Mouse (Mus musculus): ENCODE data around the gene Atp5e.

The Atp5e gene

DNA sequence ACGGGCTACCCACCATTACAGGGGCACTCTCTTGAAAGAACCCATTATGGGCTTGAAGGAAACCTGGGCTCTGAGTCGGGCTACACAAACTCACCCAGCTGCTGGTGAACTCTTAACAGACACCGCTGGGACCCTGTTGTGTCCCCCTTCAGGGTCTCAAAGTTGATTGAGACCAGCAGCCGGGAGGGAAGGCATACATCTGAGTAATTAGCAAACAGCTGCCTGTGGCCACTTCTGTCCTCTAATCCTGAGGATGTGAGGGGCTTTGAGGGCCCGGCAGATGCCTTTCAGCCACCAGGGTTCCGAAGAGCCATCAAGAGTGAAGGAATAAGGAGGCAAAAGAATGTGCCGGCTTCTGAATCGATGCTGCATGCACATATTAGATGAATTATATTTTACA is 17.0 kb downstream of the Atp5e start:
- no peak for DNase-seq (ENCODE audit: low read depth)

DNA sequence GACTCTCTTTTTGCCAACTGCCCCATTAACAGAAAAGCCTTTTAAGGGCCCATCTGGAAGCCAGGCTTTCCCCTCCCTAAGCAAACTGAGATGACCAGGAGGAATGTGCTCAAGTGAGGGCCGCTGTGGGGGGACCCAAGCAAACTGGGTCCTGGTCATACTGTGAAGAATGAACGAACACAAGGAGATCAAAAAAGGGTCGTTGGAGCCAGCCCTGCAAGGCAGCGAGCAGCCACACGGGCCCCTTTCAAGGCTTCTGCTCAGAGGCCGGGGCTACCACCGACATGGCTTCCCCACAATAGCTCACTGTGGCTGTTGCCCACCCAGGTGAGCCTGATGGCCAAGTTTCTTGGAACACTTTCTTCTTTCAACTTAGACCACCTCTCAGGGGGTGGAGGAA is 17.4 kb downstream of the Atp5e start:
- no peak for DNase-seq (ENCODE audit: low read depth)

DNA sequence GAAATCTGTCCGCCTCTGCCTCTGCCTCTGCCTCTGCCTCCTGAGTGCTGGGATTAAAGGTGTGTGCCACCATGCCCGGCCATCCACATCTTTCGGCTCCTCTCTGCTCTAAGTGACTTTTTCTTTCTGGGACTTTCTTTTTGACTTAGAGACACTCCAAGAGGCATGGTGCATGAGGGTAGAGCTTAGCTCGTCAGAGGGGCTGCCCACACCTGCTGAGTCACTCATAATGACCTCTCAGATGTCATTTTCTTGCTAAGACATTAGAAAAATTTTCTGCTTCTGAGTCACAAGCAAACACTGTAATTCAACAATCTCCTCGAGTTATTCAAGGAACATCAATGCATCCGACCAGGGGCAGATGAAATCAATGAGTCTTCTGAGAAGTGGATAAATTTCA is 18.9 kb downstream of the Atp5e start:
- DNase-seq (ENCODE audit: low read depth) = no peak

GRCm38 (mm10) chr2:174444359-174444758 is 19.5 kb downstream of the Atp5e start:
- DNase-seq (ENCODE audit: low read depth) = no peak

DNA sequence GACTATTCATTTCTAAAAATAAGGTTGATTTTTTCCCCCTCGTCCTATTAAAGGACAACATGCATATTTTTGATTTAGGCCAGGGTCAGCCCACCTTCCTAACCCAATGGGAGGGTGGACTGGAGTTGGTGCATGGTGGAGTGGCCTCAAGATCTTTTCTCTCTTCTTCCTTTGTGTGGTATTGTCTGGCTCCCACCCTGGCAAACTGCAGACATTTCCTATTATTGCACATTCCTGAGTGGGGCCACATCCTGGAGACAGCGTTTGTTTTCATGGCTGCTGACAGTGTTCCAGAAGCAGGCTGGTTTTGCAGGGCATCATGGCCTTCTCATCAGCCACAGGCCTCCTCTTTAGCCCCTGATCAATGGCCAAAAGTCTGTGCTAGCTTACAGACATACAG is 20.9 kb downstream of the Atp5e start:
- no peak for DNase-seq (ENCODE audit: low read depth)

DNA sequence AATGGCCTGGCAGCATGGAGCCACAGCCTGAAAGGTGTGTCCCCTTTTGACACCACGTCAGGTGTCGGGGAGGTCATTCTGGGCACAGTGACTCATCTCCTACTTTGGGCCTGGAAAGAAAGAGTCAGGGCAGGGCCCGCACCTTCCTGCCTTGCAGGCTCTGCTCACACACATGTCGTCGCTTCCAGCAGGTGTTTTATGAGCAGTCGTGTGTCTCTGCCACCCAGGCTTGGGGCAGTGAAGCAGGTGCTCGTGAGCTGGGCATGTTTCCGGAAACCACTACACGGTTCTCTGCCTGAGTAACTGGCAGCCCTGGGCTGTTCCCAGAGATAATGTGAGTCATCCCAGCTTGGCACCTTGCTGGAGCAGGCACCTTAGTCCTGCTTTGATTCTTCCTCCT is 21.4 kb downstream of the Atp5e start:
- DNase-seq (ENCODE audit: low read depth) = no peak

- no peak for DNase-seq (ENCODE audit: low read depth)
Measured at GRCm38 (mm10) chr2:174441898-174442297, 22.0 kb downstream of the Atp5e start.

DNA sequence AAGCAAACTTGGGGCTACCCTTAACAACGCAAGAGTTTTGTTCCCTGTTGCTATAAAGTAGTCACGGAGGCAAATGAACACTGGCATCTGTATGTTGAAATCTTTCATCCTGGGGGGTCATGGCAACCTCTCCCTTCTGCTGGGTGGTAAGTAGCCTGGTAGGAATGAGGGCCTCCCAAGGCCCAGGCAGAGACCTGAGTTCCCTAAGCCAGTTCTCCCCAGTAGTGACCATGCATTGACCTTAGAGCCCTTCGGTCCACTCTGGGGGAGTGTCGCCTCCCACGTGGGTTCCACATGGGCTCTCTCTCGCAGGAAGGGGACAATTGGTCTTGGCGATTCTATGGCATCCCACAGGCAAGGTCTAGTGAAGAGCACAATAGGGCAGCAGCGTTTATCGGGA is 23.9 kb downstream of the Atp5e start:
- DNase-seq (ENCODE audit: low read depth) = no peak

DNA sequence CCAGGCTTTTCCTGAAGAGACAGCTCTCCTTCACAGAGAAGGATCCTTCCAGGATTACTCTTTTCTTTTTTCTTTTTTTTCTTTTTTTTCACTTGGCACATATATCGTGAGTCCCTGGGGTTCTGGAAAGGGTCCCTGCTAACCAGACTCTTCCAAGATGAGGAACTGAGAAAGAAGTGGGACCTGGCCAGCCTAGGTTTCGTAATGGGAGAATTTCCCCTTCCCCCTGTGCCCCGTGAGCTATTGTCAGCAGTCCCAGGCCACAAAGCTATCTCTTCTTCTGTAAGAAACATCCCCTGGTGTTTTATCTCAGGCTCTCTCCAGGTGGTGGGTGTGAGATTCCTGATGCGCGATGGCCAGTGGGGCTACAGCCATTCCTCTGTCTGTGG is 24.5 kb downstream of the Atp5e start:
- no peak for DNase-seq (ENCODE audit: low read depth)

GRCm38 (mm10) chr2:174438737-174439449 is 25.0 kb downstream of the Atp5e start, which contains the start of gene Ctsz:
Ctsz (minus strand) TSS chr2:174439039.
- no peak for DNase-seq (ENCODE audit: low read depth)

GRCm38 (mm10) chr2:174438181-174438580 is 25.7 kb downstream of the Atp5e start:
- no peak for DNase-seq (ENCODE audit: low read depth)

DNA sequence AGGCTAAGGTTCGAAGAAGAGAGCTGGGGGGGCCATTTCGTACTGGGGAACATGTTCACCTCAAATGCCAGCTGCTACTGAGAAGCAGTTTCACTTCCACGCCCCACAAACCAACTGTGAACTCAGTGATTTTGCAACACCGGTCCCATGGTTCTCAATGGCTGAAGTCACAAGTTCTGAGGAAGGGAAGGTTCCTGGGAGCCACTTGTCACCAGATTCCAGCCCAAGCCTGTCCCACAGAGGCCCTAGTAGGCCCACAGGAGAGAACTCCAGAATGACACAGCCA is 26.3 kb downstream of the Atp5e start:
- DNase-seq (ENCODE audit: low read depth) = no peak

DNA sequence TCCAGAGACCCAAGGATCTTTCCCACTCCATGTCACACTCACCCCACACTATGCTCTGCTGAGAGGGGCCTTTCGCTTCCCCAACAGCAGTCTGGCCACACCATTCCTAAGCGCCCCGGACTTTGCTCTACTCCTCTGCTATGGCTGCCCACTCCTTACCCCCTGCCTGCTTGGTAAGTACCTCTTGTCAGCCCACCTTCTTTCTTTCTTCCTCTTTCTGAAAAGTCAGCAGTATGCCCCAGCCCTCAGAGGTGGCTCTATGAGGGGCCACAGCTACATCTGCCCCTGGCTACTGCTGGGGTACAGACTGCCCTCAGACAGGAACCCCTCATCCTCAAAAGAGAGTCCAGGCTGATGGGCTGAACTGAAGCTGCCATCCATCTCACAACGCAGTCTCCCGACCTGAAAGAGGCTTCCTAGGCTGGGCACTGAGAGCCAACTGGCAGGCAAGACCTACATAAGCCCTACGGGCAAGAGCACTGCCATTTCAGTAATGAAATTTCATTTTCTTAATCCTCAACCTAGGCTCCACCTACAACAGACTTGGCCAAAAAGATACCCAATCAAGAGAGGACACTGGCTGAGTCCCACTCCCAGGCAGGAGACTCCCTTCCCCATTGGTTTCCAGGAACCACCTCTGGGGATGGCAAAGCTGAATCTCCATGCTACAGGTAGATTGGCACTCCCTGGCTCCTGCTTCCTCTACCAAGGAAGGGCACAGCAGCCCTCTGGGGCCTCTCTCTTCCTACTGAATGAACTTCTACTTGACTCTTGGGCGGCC is 26.8 kb downstream of the Atp5e start:
- no peak for DNase-seq (ENCODE audit: low read depth)

- no peak for DNase-seq (ENCODE audit: low read depth)
Measured at GRCm38 (mm10) chr2:174436076-174436701, 27.7 kb downstream of the Atp5e start.

GRCm38 (mm10) chr2:174434943-174435342 is 29.0 kb downstream of the Atp5e start:
- DNase-seq (ENCODE audit: low read depth) = no peak

DNA sequence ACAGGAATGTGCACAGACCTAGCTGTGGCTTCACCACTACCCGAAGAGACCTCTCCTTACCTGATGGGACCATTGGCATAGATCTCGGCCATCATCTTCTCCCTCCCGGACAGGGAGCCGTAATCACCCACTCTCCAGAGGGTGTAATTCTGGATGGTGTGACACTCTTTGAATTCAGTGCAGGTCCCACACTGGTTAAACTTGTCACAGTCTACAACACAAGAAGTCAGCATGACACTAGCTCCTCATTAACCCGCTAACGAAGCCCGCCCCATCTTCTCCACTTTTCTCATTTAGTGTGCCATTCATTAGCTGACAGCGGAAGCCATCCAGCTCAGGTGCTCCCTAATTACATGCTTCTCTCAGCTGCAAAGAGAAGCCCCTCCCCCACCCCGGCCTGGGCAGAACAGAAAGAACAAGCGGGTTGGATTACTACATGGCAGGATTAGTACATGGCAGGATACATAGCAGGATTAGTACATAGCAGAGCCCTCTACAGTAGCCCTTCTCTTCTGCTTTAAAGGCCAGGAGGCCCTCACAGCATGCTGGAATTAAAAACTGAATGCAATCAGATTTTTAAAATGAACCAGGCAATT is 34.8 kb downstream of the Atp5e start:
- DNase-seq (ENCODE audit: low read depth) = no peak

- DNase-seq (ENCODE audit: low read depth) = no peak
Measured at GRCm38 (mm10) chr2:174428076-174428835, 35.6 kb downstream of the Atp5e start.

DNA sequence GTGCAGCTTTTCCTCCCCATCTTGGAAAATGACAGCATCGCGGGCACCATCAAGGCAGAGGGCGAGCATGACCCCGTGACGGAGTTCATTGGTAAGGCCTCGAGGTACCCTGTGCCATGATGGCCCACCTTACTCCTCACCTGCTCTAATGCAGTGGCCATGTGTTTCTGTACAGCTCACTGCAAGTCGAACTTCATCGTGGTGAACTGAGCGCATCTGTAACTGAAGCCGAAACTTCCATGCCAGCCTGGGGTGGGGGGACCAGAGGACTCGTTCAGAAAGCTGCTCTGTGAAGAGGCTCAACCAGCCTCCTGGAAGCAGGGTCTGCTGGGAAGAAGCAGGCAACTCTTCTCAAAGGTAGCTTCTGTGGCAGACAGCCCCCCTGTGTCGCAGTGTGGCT is 37.0 kb downstream of the Atp5e start:
- no peak for DNase-seq (ENCODE audit: low read depth)

- no peak for DNase-seq (ENCODE audit: low read depth)
Measured at GRCm38 (mm10) chr2:174424301-174425085, 39.4 kb downstream of the Atp5e start.

DNA sequence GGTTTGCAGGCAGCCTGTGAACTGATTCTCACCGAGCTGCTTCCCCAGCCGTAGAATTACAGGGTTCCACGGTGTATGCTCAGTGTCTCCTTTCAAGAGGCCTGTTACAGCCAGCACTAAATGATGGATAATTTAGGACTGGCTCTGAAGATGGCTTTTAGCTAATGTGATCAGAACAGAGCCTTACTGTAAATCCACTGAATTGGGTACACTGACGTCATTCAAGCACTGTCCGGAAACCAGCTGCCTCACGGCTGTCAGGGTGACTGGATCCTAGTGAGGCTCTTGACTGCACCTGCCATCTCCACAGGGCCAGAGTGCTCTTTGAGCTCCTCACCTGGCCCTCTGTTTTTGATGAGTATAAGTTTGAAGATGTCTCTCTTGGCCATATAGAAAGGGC is 42.8 kb downstream of the Atp5e start:
- no peak for DNase-seq (ENCODE audit: low read depth)

DNA sequence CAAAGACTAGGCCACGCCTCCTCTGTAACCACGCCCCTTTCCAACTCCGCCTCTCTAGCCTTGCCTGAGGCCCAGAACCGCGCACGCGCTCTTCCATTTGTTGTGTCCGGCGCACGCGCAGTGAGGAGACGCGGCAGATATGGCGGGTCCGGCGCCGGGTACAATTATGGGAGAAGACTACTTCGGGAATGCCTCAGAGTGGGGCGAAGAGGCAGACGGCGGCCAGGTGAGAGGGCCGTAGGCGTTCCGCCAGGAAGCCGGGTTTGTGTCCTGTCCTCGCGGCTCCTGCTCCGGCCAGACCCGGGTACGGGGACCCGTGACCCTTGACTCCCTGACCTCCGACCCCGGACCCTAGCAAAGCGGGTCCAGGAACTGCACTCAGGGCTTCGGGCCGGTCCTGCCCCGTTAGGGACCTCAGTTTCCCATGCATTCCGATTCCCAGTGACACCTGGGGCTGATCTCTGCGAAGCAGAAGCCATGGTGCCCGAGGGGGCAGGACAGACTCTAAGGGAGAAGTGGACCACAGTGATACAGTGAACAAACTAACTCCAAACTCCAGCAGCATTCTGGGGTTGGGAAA is 48.1 kb downstream of the Atp5e start, which contains the start of gene Nelfcd:
Nelfcd (plus strand) TSS at position 74 of the 580 bp plus-strand sequence.
- DNase-seq (ENCODE audit: low read depth) = peak; percentile 95

All from 416B (cell line).